In the genomic region with DNA sequence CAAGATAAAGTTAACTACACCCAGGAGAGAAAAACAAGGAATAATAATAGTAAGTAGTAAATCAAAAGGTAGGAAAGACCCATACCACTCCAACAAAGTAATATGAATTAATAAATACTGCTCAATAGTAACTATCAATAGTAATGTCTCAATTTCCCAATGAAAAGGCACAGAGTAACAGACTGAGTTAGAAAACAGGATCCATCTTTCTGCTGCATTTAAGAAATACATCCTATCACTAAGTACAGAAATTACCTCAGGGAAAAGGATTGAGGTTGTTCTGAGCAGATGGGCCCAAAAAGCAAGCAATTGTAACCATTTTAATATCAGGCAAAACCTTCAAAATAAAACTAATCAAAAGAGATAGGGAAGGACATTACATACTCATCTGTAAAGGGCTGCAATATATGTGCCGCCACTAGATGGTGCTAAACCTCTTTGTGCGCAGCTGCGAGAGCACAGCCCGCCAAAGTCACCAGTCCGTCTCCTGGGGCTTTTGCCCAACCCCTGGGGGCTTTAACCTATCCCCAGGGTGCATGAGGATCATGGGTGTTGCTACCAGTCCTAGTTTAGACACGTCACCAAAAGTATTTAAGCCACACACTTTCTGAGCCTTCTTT, we compare ENCODE assay signal across 8 mouse cellular contexts.
A peak's percentile ranks its signal among the peaks of the same experiment; 100 is the strongest.
DNase-seq lines count a peak whose midpoint lies in the region; ATAC-seq lines count a peak whose summit lies in the region.
"Not testable (repeated sequence)": the region's sequence is repeated elsewhere in the genome, so short reads cannot be mapped to it uniquely, and the experiment has no call there.

No protein-coding gene starts in this region.

- intact Hi-C loops in heart, postnatal 10 days (cut with DNase I) = loop anchor here (10.0 kb wide), 1 partner anchor 286 kb away; no protein-coding TSS in a partner anchor
- intact Hi-C loops in left cerebral cortex, postnatal 10 days (cut with DNase I) = not testable (repeated sequence)

- WGBS in forebrain, embryonic 13.5 days = 0% methylated on average over 6 of the region's 6 CpGs
- WGBS in kidney, embryonic 15.5 days = under 1% methylated on average over 6 of the region's 6 CpGs

- peak overlapping the region; percentile 30; the same call in 1 of the 2 replicates for H3K4me2 ChIP-seq in forebrain, embryonic 13.5 days
- 0 out of 2 replicates have a peak overlapping the region, but pooled peaks have one; percentile 25 for H3K4me2 ChIP-seq in kidney, embryonic 15.5 days

- H3K9ac ChIP-seq in forebrain, embryonic 13.5 days; kidney, embryonic 15.5 days: not testable (repeated sequence)

- DNase-seq in adrenal gland, postnatal 25 days = peak; percentile 33
- DNase-seq in heart, postnatal 10 days = peak; percentile 32 to 51
- peak; percentile 28 to 41 for DNase-seq in left cerebral cortex, postnatal 10 days (ENCODE audit: extremely low spot score in 1 of 2, low spot score in 2 of 2)
- peak; percentile 70 to 73 for DNase-seq in right cerebral cortex, adult 2 months (ENCODE audit: low spot score in 2 of 2)
- DNase-seq in urinary bladder, postnatal 25 days (ENCODE audit: low spot score) = peak; percentile 22

- H3K4me3 ChIP-seq in forebrain, embryonic 13.5 days; kidney, embryonic 15.5 days (replicated peaks): not testable (repeated sequence)

- H3K27ac ChIP-seq in forebrain, embryonic 13.5 days; kidney, embryonic 15.5 days: not testable (repeated sequence)

- H3K4me1 ChIP-seq in forebrain, embryonic 13.5 days; kidney, embryonic 15.5 days: not testable (repeated sequence)

- H3K27me3 ChIP-seq in forebrain, embryonic 13.5 days; kidney, embryonic 15.5 days: not testable (repeated sequence)

- not testable (repeated sequence) for H3K9me3 ChIP-seq in forebrain, embryonic 13.5 days (replicated peaks); kidney, embryonic 15.5 days (replicated peaks)

- ATAC-seq in forebrain, embryonic 13.5 days = peak; percentile 70; the same call in 1 of the 2 replicates
- 0 out of 2 replicates have a peak, but pooled peaks have one; percentile 66 for ATAC-seq in kidney, embryonic 15.5 days (replicated peaks; ENCODE audit: low FRiP score)
- ATAC-seq in megakaryocyte-erythroid progenitor cell, adult 5-6 weeks (replicated peaks; ENCODE audit: low FRiP score, low TSS enrichment, poor library complexity, severe bottlenecking) = 0 out of 2 replicates have a peak, but pooled peaks have one; percentile 55

- not testable (repeated sequence) for H3K36me3 ChIP-seq in forebrain, embryonic 13.5 days (ENCODE audit: poor library complexity, severe bottlenecking); kidney, embryonic 15.5 days
